Mouse (Mus musculus) brain, embryonic 14.5 days (tissue): ENCODE results near the gene Ddx59. TPM values are rescaled to one million over a fixed set of nuclear protein-coding genes. Genes with fewer than 3 reads are reported as not detected.
A peak's percentile ranks its signal among the peaks of the same experiment; 100 is the strongest.

Experiments
- DNase-seq: peaks from one replicate; pipeline ENCODE4 v3.0.0-alpha.2; 2011; ENCODE audit warnings: low read depth
- CTCF ChIP-seq: fragments of 200-500 bp; IDR thresholded peaks from 2 replicates; pipeline ENCODE4 v1.5.1; 2012; ENCODE audit warnings: inconsistent platforms, mild to moderate bottlenecking, moderate library complexity, borderline replicate concordance; ENCODE audit not compliant: insufficient read depth, insufficient read length; ENCODE audit errors: extremely low read depth
- POLR2A ChIP-seq: fragments of 200-500 bp; IDR thresholded peaks from 2 replicates; pipeline ENCODE4 v1.6.1; 2012; ENCODE audit warnings: mild to moderate bottlenecking, inconsistent platforms, borderline replicate concordance; ENCODE audit not compliant: poor library complexity, insufficient read depth, insufficient read length, severe bottlenecking; ENCODE audit errors: extremely low read depth
- polyA plus RNA-seq: library from polyadenylated mRNA; depleted of rRNA; stranded (reverse); fragments of >200 nt; gene quantifications from 2 replicates; pipeline ENCODE4 v1.2.3, GENCODE M21; 2012

Ddx59 gene
- polyA plus RNA-seq, 1 experiment: 11.0 TPM

- DNase-seq: no peak
- TF ChIP-seq CTCF (no peak), POLR2A (no peak)
Measured at GRCm38 (mm10) chr1:136427166-136427969, 12.3 kb downstream of the Ddx59 start.

- no peak for TF ChIP-seq CTCF
- no peak for TF ChIP-seq POLR2A
- no peak for DNase-seq
Measured at GRCm38 (mm10) chr1:136428981-136429380, 13.9 kb downstream of the Ddx59 start.

- DNase-seq: no peak
- TF ChIP-seq POLR2A (no peak), CTCF (no peak)
Measured at GRCm38 (mm10) chr1:136430126-136430818, 15.2 kb downstream of the Ddx59 start.

- DNase-seq: no peak
- TF ChIP-seq CTCF (no peak), POLR2A (no peak)
Measured at GRCm38 (mm10) chr1:136440741-136441140, 25.7 kb downstream of the Ddx59 start.

GRCm38 (mm10) chr1:136442809-136443208 is 27.7 kb downstream of the Ddx59 start:
- TF ChIP-seq POLR2A (no peak), CTCF (no peak)
- DNase-seq: no peak

- TF ChIP-seq CTCF: no peak
- TF ChIP-seq POLR2A: no peak
Measured at GRCm38 (mm10) chr1:136444555-136445255, 29.6 kb downstream of the Ddx59 start.

GRCm38 (mm10) chr1:136446933-136447332 is 31.9 kb downstream of the Ddx59 start:
- DNase-seq: peak; percentile 19
- TF ChIP-seq POLR2A (no peak), CTCF (no peak)

More at GRCm38 (mm10) chr1:136444555-136445255, 29.6 kb downstream of the Ddx59 start:
- DNase-seq: no peak

- TF ChIP-seq POLR2A (no peak), CTCF (no peak)
Measured at GRCm38 (mm10) chr1:136447338-136447737, 32.3 kb downstream of the Ddx59 start.

GRCm38 (mm10) chr1:136449541-136449940 is 34.5 kb downstream of the Ddx59 start:
- no peak for DNase-seq
- TF ChIP-seq POLR2A (no peak), CTCF (no peak)

More at GRCm38 (mm10) chr1:136447338-136447737, 32.3 kb downstream of the Ddx59 start:
- no peak for DNase-seq

- no peak for DNase-seq
- no peak for TF ChIP-seq CTCF
- no peak for TF ChIP-seq POLR2A
Measured at GRCm38 (mm10) chr1:136450206-136450605, 35.1 kb downstream of the Ddx59 start.

- no peak for TF ChIP-seq CTCF
- TF ChIP-seq POLR2A: no peak
- DNase-seq: no peak
Measured at GRCm38 (mm10) chr1:136452421-136452820, 37.4 kb downstream of the Ddx59 start.
